28 mouse cellular contexts compared by ENCODE assay signal in genomic region chr17:14345556-14345955, GRCm38 (mm10).
"Had no signal": no experiment of that assay in that cellular context is flagged by ENCODE, and none has a peak within 500 bp of the region (broad histone marks: within the 10 kb centered on the region; RNA-seq: fewer than 3 reads in every experiment).

No protein-coding gene starts in this region.

- H3K36me3 ChIP-seq: embryonic facial prominence, embryonic 10.5 days; embryonic facial prominence, embryonic 12.5 days; embryonic facial prominence, embryonic 15.5 days; forebrain, embryonic 10.5 days; forebrain, embryonic 12.5 days; forebrain, embryonic 15.5 days had no signal

- H3K9ac ChIP-seq: embryonic facial prominence, embryonic 12.5 days; embryonic facial prominence, embryonic 13.5 days; embryonic facial prominence, embryonic 15.5 days; forebrain, embryonic 12.5 days; forebrain, embryonic 13.5 days; forebrain, embryonic 15.5 days; forebrain, postnatal 0 days had no signal

- H3K27me3 ChIP-seq: forebrain, embryonic 12.5 days; forebrain, embryonic 13.5 days; forebrain, embryonic 15.5 days had no signal

- DNase-seq: cerebellum, adult 18-20 months; cerebellum, adult 2 months; cerebellum, adult 8-10 months; cerebellum, adult 9-10 months; cerebellum, adult 9-11 months; cerebellum, postnatal 10 days; cerebellum, postnatal 14 days; cerebellum, postnatal 25 days; cerebellum, postnatal 36 days; embryo, embryonic 11 days; forebrain, postnatal 0 days; gastrocnemius, adult 2 months; gastrocnemius, postnatal 10 days; gastrocnemius, postnatal 14 days; gastrocnemius, postnatal 25 days; gastrocnemius, postnatal 36 days; heart, adult 18-20 months had no signal

- H3K27ac ChIP-seq: embryonic facial prominence, embryonic 10.5 days; embryonic facial prominence, embryonic 12.5 days; embryonic facial prominence, embryonic 13.5 days; embryonic facial prominence, embryonic 15.5 days; forebrain, embryonic 10.5 days; forebrain, embryonic 12.5 days; forebrain, embryonic 13.5 days; forebrain, embryonic 15.5 days; gastrocnemius, adult 2 months had no signal

- ATAC-seq: forebrain, embryonic 13.5 days; forebrain, embryonic 14.5 days; forebrain, embryonic 15.5 days; forebrain, embryonic 16.5 days; forebrain, postnatal 0 days had no signal

- H3K4me2 ChIP-seq: embryonic facial prominence, embryonic 12.5 days; embryonic facial prominence, embryonic 13.5 days; embryonic facial prominence, embryonic 15.5 days; forebrain, embryonic 12.5 days; forebrain, embryonic 13.5 days; forebrain, embryonic 15.5 days had no signal

- H3K4me1 ChIP-seq: forebrain, embryonic 10.5 days; forebrain, embryonic 12.5 days; forebrain, embryonic 13.5 days; forebrain, embryonic 15.5 days had no signal

- H3K4me3 ChIP-seq: embryonic facial prominence, embryonic 10.5 days; embryonic facial prominence, embryonic 12.5 days; embryonic facial prominence, embryonic 13.5 days; embryonic facial prominence, embryonic 15.5 days; erythroblast, embryonic 14.5 days; forebrain, embryonic 10.5 days; forebrain, embryonic 12.5 days; forebrain, embryonic 13.5 days; forebrain, embryonic 15.5 days; gastrocnemius, adult 2 months had no signal

- H3K9me3 ChIP-seq: embryonic facial prominence, embryonic 10.5 days; embryonic facial prominence, embryonic 12.5 days; embryonic facial prominence, embryonic 13.5 days; embryonic facial prominence, embryonic 15.5 days; forebrain, embryonic 10.5 days; forebrain, embryonic 12.5 days; forebrain, embryonic 13.5 days; forebrain, embryonic 15.5 days had no signal
